Mouse (Mus musculus): Measurements from ENCODE around the gene Cep57l1.

Cep57l1 gene

DNA sequence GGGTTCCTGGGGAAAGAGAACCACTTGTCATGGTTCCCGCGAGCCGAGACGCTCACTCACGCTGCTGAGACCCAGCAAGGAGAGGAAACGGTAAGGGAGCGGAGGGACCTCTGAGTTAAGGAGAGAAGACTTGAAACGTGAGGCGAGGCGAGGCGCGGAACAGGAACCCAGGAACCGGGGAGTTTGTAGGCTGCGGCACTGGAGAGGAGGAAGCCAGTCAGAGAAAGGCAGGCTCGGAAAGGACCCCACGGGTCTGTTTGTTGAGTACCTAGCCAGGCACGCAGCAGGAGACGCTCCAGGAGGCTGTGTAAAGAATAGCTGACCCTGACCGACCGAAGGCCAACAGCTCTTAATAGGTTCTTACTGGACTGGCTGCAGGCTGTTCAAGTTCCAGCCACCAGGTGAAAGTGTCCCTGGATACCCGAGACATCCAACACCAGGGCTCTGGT, 125.1 kb downstream of the Cep57l1 start:
- H3K36me3 ChIP-seq (ENCODE audit: control insufficient read depth, insufficient read depth, low read length, poor library complexity, severe bottlenecking), result no peaks in the 10 kb centered on the region
- 0 out of 2 replicates have a peak, but pooled peaks cover 2% of the 10 kb centered on the region for H3K27me3 ChIP-seq (ENCODE audit: control insufficient read depth, insufficient read depth, low read length, poor library complexity, severe bottlenecking)

DNA sequence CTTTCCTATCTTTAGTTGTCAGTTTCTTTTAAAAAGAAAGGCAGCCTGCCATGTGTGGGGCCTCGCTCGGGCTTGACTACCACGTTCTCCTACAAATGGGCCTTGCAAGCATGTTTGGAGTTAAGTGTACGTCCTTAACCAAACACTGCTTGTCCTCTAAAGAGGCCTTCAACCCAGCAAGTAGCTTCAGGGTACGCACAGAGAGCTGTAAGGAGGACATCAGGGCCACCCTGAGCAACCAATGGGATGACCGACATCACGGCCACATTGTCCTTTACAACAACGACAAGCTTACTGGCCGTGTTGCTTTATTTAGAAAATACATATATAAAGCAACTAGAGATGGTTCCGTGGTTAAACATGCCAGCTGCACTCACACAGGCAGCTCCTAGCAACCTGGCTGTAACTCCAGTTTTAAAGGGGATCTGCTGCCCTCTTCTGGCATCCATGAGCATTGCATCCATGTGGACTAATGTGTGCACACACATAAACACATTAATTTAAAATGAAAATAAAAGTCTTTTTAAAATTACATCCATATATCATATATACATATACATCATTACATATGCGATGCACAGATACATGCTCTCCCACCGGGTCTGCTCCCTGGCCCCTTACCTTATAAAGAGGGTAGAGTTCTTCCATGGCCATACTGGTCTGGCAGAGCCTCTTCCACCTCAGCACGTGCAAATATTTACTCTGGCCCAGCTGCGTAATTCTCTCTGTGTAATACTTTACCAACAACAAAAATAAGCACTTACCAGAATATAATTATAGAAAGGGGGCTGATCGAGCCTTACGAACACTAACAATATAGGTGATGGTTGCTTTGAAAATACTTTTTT, 126.9 kb downstream of the Cep57l1 start:
- Histone ChIP-seq H3K27me3 (ENCODE audit: control insufficient read depth, insufficient read depth, low read length, poor library complexity, severe bottlenecking) (0 out of 2 replicates have a peak, but pooled peaks cover 2% of the 10 kb centered on the region), H3K36me3 (ENCODE audit: control insufficient read depth, insufficient read depth, low read length, poor library complexity, severe bottlenecking) (no peaks in the 10 kb centered on the region)
- DNase-seq (ENCODE audit: low read depth, low spot score), result peak; percentile 92

More for the DNA sequence above, 125.1 kb downstream of the Cep57l1 start:
- DNase-seq (ENCODE audit: low read depth, low spot score), result no peak

DNA sequence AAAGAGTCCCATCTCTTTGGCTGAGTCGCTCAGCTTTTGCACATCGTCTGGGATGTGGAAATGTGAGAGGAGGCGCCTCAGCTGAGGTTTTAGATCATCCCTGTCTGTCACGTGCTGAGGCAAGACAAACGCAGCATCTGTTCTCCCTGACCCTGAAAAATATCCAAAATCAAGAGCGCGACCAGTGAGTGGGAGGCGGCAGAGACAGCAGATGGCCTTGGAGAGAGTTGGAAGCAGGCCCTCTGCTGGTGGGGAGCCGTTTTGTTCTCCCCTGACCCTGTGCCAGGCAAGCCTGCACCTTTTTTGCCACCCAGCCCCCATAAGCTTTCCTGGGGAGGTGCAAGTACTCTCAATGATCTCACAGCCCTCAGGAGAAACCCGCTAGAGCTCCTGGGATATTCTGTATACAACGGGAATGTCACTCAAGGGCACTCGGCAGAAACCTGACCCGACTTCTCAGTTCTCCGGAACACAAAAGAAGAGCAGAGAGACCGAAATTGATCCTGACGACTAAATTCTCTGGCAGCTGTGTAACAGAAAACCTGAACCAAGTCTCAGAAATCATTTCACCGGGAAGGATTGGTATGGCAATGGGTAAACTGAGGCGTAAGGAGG, 130.8 kb downstream of the Cep57l1 start:
- Histone ChIP-seq H3K36me3 (ENCODE audit: control insufficient read depth, insufficient read depth, low read length, poor library complexity, severe bottlenecking) (no peaks in the 10 kb centered on the region), H3K27me3 (ENCODE audit: control insufficient read depth, insufficient read depth, low read length, poor library complexity, severe bottlenecking) (no peaks in the 10 kb centered on the region)
- peak; percentile 72 for DNase-seq (ENCODE audit: low read depth, low spot score)

DNA sequence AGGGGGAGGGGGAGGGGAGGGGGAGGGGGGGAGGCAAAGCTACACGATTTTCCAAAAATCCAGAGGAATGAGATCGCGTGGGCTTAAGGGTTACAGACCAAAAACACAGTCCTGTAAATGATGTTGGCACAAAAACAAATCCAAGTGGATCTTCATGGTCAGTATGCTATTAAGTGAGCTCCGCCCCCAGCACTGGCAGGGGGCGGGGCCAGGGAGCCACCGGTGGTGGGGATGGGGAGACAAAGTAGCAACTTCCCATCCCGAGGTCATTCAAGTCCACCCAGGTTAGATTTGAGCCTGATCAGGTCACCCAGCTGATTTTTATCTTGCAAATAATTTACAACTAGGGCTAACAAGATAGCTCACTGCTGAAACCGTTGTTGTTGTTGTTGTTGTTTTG, 132.3 kb downstream of the Cep57l1 start:
- H3K27me3 ChIP-seq (ENCODE audit: control insufficient read depth, insufficient read depth, low read length, poor library complexity, severe bottlenecking), result no peaks in the 10 kb centered on the region
- DNase-seq (ENCODE audit: low read depth, low spot score), result no peak
- no peaks in the 10 kb centered on the region for H3K36me3 ChIP-seq (ENCODE audit: control insufficient read depth, insufficient read depth, low read length, poor library complexity, severe bottlenecking)

DNA sequence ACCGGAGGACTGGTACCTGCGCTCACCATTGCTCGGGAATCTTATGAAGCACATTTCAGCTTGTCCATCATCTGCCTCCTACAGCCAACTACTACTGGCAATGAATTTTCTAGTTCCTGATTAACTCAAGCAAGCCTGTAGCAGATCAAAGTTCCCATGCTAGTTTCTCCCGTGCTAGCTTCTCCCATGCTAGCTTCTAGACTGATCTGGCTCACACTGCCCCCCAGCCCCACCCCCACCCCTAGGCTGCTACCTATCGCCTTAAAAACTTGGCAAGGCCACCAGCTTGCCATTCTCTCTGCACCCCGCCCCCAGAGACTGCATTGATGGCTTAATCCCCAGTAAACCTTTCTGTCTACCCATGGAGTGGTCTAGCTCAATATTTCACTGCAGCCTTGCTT, 133.0 kb downstream of the Cep57l1 start:
- Histone ChIP-seq H3K27me3 (ENCODE audit: control insufficient read depth, insufficient read depth, low read length, poor library complexity, severe bottlenecking) (no peaks in the 10 kb centered on the region), H3K36me3 (ENCODE audit: control insufficient read depth, insufficient read depth, low read length, poor library complexity, severe bottlenecking) (no peaks in the 10 kb centered on the region)
- DNase-seq (ENCODE audit: low read depth, low spot score), result no peak

DNA sequence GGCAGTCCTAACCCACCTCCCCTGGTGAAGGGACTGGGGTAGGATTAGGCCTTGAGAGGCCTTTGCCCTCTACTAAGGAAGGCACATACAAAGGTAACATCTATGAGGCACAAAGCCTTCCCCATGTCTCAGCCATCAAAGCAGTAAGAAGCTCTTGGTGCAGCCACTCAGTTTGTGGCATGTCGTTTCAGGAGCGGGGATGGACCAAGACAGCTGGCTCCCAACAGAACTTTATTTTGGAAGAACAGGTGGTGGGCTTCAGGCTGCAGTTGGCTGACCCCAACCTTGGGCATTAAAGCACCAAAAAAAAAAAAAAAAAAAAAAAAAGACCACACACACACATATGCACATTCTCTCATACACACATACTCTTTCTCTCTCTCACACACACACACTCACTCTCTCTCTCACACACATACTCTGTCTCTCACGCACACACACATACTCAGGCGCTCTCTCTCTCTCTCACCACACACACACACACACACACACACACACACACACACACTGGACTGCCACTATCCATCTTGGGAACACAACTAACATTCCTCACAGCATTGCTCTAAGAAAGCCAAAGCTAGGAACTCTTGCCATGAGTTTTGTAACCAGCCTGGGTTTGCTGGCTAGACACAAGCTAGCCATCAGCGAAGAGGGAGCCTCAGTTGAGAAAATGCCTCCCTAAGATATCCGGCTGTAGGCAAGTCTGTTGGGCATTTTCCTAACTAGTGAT, 133.7 kb downstream of the Cep57l1 start:
- no peak for DNase-seq (ENCODE audit: low read depth, low spot score)
- Histone ChIP-seq H3K27me3 (ENCODE audit: control insufficient read depth, insufficient read depth, low read length, poor library complexity, severe bottlenecking) (no peaks in the 10 kb centered on the region), H3K36me3 (ENCODE audit: control insufficient read depth, insufficient read depth, low read length, poor library complexity, severe bottlenecking) (no peaks in the 10 kb centered on the region)

DNA sequence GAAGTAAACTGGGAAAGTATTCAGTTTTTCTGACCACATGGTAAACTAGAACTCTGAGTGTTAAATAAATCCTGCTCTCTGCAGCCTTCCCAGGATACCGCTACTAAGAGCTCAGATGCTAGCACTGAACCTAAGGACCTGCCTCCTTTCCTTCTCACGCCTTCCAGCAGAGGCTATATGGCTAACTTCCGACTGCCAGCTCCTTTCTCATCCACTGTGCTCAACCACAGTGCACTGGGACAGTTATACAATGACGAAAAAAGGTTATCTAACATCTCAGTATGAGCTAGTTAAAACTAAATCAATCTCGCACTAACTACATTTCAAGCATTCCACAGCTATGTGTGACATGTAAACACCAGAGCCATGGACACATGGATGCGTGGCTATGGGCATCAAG, 134.4 kb downstream of the Cep57l1 start:
- DNase-seq (ENCODE audit: low read depth, low spot score), result no peak
- Histone ChIP-seq H3K27me3 (ENCODE audit: control insufficient read depth, insufficient read depth, low read length, poor library complexity, severe bottlenecking) (no peaks in the 10 kb centered on the region), H3K36me3 (ENCODE audit: control insufficient read depth, insufficient read depth, low read length, poor library complexity, severe bottlenecking) (no peaks in the 10 kb centered on the region)

DNA sequence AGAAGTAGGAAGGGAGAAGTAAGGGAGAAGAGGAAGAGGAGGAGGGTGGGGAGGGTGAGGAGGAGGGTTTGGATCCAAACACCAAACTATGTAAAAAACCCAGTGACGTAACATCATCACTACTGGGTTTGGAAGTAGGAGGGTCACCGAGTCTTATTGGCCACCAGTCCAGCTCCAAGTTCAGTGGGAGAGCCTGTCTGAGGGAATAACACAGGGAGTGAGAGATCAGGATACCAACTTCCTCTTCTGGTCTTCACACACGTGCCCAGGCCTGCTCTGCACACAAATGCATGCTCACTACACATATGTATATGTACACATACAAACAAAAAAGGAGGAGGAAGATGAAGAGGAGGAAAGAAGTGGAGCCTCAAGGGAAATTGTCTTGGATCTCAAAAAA, 135.3 kb downstream of the Cep57l1 start:
- H3K36me3 ChIP-seq (ENCODE audit: control insufficient read depth, insufficient read depth, low read length, poor library complexity, severe bottlenecking), result no peaks in the 10 kb centered on the region
- H3K27me3 ChIP-seq (ENCODE audit: control insufficient read depth, insufficient read depth, low read length, poor library complexity, severe bottlenecking), result no peaks in the 10 kb centered on the region

DNA sequence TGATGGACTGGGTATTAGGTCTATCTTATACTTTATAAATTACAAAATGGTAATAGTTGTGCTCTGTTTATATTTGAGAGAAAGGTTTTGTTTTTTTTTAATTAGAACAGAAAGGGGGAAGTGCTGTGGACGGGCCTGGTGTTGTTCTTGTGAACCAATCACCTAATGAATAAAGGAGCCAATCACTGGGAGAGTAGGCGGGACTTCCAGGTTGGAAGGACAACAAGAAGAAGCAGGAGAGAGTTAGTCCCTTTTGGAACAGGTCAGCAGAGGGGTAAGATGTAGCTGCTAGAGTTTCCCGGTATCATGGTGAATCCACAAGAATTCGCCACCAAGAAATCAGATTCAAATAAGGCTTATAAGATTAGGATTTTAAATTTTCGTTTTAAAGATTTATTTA, 139.5 kb downstream of the Cep57l1 start:
- Histone ChIP-seq H3K27me3 (ENCODE audit: control insufficient read depth, insufficient read depth, low read length, poor library complexity, severe bottlenecking) (no peaks in the 10 kb centered on the region), H3K36me3 (ENCODE audit: control insufficient read depth, insufficient read depth, low read length, poor library complexity, severe bottlenecking) (no peaks in the 10 kb centered on the region)
- DNase-seq (ENCODE audit: low read depth, low spot score), result no peak

More for the DNA sequence above, 135.3 kb downstream of the Cep57l1 start:
- DNase-seq (ENCODE audit: low read depth, low spot score), result no peak

Measured in splenic B cell, adult 2 months (primary cell).